In the genomic region with DNA sequence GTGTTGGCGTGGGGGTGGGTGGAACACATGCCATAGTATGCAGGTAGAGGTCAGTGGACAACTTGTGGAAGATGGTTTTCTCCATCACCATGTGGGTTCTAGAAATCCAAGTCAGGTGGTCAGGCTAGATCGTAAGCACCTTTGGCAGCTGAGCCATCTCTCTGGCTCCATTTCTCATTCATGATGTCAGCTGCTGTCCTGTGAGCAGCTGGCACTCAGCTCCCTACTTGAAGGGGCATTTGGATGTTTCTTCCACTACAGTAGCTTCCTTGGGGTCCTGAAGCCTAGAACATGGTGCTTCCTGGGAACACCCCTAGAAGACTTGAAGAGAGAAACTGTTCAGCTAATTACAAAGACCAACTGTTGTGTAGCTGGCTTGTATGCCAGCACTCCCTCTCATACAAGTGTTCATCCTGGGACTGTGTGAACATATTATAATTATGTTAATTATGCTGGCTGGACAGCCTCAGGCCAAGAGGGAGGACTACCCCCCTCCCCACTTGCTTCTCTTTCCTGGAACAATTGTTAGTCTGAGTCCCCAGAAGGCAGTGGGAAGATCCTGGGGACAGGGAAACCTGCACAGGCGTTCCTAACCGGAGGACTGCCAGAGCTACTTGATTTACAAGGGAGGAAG, we compare ENCODE assay signal across 17 mouse cellular contexts.
DNase-seq lines count a peak whose midpoint lies in the region; ATAC-seq and TF ChIP-seq lines count a peak whose summit lies in the region.
"Had no signal": no experiment of that assay in that cellular context is flagged by ENCODE, and none has a peak within 500 bp of the region (broad histone marks: within the 10 kb centered on the region; RNA-seq: fewer than 3 reads in every experiment).

No protein-coding gene starts in this region.

- no peaks in the 10 kb centered on the region for H3K36me3 ChIP-seq in forebrain, postnatal 0 days (ENCODE audit: insufficient read depth)
- H3K36me3 ChIP-seq in intestine, embryonic 15.5 days = no peaks in the 10 kb centered on the region

- H3K9me3 ChIP-seq in forebrain, postnatal 0 days (ENCODE audit: low read length) = no peaks in the 10 kb centered on the region
- H3K9me3 ChIP-seq in intestine, embryonic 15.5 days = no peaks in the 10 kb centered on the region

- peak; percentile 2 for DNase-seq in cerebellum, adult 11-12 months
- DNase-seq in cerebellum, adult 9-10 months = no peak
- DNase-seq in left cerebral cortex, postnatal 4 days = peak; percentile 58
- no peak for DNase-seq in left cerebral cortex, adult 11 months (ENCODE audit: low spot score)
- DNase-seq in Muller cell, postnatal 12 days (ENCODE audit: inconsistent ontology term) = peak; percentile 69
- DNase-seq in forebrain, postnatal 0 days = no peak
- no peak for DNase-seq in adrenal gland, adult (ENCODE audit: inconsistent age in 2 of 2, low spot score in 1 of 2)
- DNase-seq: adrenal gland, postnatal 25 days; embryo, embryonic 11 days; gastrocnemius, postnatal 36 days; kidney, adult 11 months; kidney, postnatal 10 days; liver; lung, postnatal 14 days; right cerebral cortex, postnatal 25 days had no signal

- no peak overlapping the region for H3K4me3 ChIP-seq in forebrain, postnatal 0 days (ENCODE audit: low read depth, low read length)
- H3K4me3 ChIP-seq in intestine, embryonic 15.5 days (replicated peaks) = no peak overlapping the region

- H3K4me2 ChIP-seq in forebrain, postnatal 0 days (ENCODE audit: low read depth) = no peak overlapping the region
- no peak overlapping the region for H3K4me2 ChIP-seq in intestine, embryonic 15.5 days (replicated peaks)

- peak; percentile 55 for ATAC-seq in forebrain, postnatal 0 days
- no peak for ATAC-seq in intestine, embryonic 15.5 days
- ATAC-seq: Patski had no signal

- TF ChIP-seq CTCF in forebrain, postnatal 0 days (IDR thresholded peaks at IDR 0.05; ENCODE audit: low read depth) = no peak

- no peaks in the 10 kb centered on the region for H3K27me3 ChIP-seq in forebrain, postnatal 0 days (ENCODE audit: insufficient read depth, low read length)
- H3K27me3 ChIP-seq in intestine, embryonic 15.5 days (replicated peaks) = no peaks in the 10 kb centered on the region
- H3K27me3 ChIP-seq: Patski had no signal

- H3K27ac ChIP-seq in forebrain, postnatal 0 days (ENCODE audit: low read depth, low read length) = no peak overlapping the region
- no peak overlapping the region for H3K27ac ChIP-seq in intestine, embryonic 15.5 days

- H3K4me1 ChIP-seq in forebrain, postnatal 0 days (ENCODE audit: insufficient read depth) = no peaks in the 10 kb centered on the region
- no peaks in the 10 kb centered on the region for H3K4me1 ChIP-seq in intestine, embryonic 15.5 days (replicated peaks)

- 48% methylated on average over 4 of the region's 4 CpGs for WGBS in forebrain, postnatal 0 days
- 58% methylated on average over 4 of the region's 4 CpGs for WGBS in intestine, embryonic 15.5 days

- no peak overlapping the region for H3K9ac ChIP-seq in forebrain, postnatal 0 days
- H3K9ac ChIP-seq in intestine, embryonic 15.5 days = no peak overlapping the region

- intact Hi-C loops in left cerebral cortex, postnatal 4 days (cut with DNase I) = no loop called here

Comparison
In these comparisons a context has a peak if more than half of its experiments do, and no peak if none do; other contexts are left out.
1. DNase-seq: peak in cerebellum, adult 11-12 months (single experiment), left cerebral cortex, postnatal 4 days (single experiment) and Muller cell, postnatal 12 days (single experiment); none in cerebellum, adult 9-10 months (single experiment), left cerebral cortex, adult 11 months (single experiment), forebrain, postnatal 0 days (single experiment) and adrenal gland, adult (0 of 2).